Mouse (Mus musculus) small intestine, adult 2 months (tissue): ENCODE results near the gene Fam213a.
A peak's percentile ranks its signal among the peaks of the same experiment; 100 is the strongest.

Source experiments
- CTCF ChIP-seq: fragments of 200-500 bp; IDR thresholded peaks from 2 replicates; pipeline ENCODE4 v1.5.1; 2012; ENCODE audit warnings: low read depth, mild to moderate bottlenecking, control low read depth, inconsistent platforms, low read length, moderate library complexity, mixed read lengths; ENCODE audit not compliant: insufficient replicate concordance, insufficient read length; ENCODE audit errors: extremely low read depth
- POLR2A ChIP-seq: fragments of 200-500 bp; IDR thresholded peaks from 2 replicates; pipeline ENCODE4 v1.6.1; 2012; ENCODE audit warnings: low read depth, mild to moderate bottlenecking, control low read depth, inconsistent platforms, low read length, moderate library complexity

DNA sequence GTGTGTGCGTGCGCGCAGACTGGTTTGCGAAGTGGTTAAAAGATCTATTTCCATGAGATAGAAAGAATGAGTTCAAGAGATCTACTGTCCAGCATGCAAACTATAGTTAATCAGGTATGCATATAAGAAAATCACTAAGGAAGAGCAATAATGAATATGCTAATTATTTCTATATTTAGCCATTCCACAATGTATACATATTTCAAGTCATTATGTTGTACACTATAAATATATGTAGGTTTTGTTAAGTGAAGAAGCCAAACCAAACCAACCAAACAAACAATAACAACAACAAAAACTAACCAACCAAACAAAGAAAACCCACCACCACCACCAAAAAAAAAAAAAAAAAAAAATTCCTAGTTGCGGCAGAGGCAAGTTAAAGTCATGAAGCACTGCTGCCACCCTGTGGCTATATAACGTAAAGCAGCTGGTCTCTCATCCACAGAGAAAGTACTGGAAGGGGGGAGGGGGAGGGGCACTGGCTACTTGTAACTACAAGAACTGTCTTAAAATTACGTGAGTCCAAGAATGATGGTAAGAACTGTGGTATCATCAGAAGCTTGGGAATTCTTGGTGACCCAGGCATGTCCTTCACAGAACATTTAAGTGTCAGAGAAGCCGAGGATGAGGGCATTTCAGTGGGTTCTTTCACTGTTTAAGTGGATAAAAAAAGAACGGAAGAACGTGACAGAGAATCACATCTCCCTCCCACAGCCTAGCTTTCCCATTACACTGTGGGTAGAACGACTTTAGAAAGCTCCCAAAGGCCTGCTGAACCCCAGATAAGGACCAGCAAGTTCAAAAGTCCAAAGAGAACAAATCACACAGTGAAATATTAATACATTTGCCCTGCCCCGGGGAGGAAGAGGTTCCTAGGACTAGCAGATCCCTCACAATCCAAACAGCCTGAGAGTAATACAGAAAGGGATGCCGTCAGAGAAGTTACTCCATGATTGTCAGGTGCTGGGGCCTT, 19.8 kb upstream of the Fam213a start:
- TF ChIP-seq POLR2A (no peak), CTCF (peak; percentile 59; the same call in 1 of the 2 replicates)
